Mouse (Mus musculus) adrenal gland, postnatal 14 days (tissue): ENCODE measurements around the gene Btbd9. TPM values are rescaled to one million over a fixed set of nuclear protein-coding genes. Genes with fewer than 3 reads are reported as not detected.

ENCODE experiments used
- DNase-seq: peaks from one replicate; pipeline ENCODE4 v3.0.0; 2021; ENCODE audit warnings: mixed read lengths
- total RNA-seq: library from RNA; stranded (reverse); gene quantifications from 2 replicates; pipeline ENCODE4 v1.2.3, GENCODE M21; 2021

Gene Btbd9
- total RNA-seq, 1 experiment from 2014 or later: 36.9 TPM

DNA sequence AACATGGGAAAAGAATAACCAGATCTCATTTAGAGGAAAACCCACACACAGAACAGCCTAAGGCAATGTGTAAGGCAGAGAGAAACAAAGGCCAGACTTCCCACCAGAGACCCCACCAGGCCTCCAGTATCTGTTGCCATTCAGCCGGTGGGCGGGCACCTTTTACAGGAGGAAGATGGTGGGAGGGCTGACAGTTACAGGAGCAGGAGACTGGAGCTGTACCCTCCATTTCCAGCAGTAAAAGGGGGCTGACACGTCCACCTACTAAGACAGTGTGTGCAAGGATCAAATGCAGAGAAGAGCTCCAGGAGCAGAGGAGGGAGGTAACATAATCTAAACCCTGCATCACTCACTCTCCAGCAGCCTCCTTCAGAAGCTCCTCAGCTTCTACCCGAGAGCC, 123.0 kb downstream of the Btbd9 start:
- DNase-seq: no peak

DNA sequence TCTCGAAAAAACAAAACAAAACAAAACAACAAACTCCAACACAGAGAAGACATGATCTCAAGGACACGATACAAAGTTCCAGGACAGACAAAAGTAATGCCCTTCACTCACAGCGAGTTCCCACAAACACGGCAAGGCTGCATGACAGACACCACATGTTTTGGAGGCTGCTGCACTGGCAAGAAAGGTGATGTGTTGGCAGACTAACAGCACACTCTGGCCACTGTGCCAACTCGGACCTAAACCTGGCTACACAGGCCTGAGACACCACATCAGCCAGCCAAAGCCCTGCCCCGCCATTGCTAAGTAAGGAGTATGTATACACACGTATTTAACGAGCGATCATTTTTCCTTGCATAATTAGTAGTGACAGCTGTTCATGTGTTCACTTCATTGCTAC, 123.9 kb downstream of the Btbd9 start:
- DNase-seq: no peak

DNA sequence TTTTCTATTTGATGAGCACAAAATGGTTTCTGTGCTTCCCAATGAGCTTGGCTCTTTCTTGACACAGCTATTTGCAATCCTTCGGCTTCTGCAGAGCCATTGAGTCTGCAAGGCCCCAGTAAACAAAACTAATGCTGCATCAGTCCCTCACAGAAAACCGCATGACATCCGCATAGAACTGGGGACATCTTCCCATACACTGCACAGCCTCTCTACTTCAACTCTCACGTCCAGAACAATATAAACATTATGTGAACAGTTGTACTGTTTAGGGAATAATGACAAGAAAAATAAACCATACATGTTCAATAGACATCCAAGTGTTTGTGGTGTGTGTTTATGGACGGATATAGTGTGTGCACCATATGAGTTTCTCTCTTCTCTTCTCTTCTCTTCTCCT, 127.7 kb downstream of the Btbd9 start:
- DNase-seq: no peak

DNA sequence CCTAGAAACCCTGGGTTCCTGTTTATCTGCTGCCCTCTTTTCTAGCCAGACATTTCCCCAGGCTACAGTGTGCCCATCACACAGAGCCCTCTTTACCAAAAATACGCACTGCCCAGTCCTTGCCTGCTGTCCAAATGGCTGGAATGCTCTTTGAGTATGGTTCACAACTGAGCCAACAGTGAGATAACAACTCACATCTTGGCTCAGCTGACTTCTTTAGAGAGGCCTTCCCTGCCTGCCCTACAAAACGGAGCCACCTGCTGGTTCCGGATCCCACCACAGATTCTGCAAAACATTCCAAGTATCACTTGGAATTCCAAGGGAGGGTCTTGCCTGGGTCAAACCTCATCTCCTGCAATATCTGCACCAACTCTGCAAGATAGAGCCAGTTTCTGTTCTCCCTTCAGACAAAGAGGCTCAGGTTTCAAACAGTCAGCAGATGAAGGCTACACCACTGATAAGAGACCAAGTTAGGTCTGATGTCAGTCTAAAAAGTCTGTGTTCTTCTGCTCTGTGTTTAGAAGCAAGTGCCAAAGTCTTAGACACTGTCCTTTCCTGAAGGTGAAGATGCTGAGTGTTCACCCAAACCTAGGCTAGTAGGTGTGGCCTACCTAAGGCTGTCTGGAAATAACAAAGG, 130.4 kb downstream of the Btbd9 start:
- no peak for DNase-seq

DNA sequence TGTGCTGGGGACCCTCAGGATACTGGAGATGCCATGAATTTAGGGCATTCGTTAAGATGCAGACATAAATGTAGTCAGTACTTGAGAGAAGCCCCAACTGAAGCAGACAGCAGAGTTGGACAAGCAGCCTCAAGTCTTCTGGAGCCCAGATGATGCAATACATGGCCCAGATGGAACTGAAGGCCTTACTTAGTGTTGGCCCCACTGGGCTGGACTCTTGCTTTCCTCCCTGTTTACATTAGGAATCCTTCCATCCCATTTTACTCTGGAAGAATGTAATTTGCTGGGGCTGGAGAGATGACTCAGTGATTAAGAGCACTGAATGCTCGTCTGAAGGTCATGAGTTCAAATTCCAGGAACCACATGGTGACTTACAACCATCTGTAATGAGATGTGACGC, 136.6 kb downstream of the Btbd9 start:
- no peak for DNase-seq

DNA sequence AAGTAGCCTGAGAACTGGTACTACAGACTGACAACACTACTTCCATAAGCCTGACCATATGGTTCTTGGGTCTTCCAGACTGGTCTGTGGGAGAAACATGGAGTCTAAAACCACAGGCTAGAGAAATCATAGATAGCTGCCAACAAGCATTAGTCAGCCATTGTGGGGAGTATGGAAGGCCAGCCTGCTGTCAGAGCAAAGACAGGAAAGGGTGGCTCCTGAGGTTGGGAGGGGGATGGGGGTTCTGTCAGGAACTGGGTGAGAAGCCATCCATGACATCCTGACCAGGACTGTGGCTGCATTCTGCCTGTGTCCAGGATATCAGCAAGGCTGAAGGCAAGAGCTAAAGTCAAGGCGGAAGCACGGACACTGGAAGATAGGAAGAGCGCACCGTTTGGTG, 137.5 kb downstream of the Btbd9 start:
- DNase-seq: peak; percentile 25

DNA sequence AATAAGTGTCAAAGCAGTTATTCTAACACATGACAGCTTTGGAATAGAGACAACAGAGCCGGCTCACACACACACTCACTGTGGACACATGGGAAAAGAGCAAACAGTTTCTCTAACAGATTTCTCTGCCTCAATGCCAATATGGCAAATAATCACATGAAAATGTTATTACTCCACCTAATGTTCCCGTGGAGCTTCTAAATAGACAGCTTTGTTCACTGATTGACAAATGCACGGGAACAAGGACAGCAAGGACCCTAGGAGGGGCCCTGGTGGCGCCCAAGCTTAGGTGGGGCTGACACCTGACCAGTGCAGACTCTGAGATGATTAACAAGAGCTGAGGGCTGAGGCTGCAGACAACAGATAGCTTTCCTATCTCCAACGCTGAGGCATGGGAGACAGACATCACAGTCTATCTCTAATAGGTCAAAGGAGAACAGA, 140.2 kb downstream of the Btbd9 start:
- no peak for DNase-seq

DNA sequence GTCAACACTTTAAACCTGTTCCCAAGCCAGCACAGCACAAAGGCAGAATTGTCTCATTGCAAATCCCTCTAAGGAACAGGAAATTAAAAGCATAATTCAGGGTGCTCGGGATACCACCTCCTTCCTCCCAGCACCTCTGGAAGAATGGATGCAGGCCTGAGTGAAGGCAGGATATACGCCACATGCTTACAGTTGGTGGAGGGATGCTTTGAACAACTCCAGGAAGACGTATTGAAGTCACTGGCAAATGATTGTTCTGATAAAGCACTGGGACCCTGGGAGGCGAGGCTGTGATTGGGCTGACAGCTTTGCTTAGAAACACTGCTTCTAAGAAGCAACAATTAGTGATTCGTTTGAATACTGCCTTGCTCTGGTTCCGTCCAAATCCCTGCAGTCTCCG, 140.8 kb downstream of the Btbd9 start:
- DNase-seq: no peak

DNA sequence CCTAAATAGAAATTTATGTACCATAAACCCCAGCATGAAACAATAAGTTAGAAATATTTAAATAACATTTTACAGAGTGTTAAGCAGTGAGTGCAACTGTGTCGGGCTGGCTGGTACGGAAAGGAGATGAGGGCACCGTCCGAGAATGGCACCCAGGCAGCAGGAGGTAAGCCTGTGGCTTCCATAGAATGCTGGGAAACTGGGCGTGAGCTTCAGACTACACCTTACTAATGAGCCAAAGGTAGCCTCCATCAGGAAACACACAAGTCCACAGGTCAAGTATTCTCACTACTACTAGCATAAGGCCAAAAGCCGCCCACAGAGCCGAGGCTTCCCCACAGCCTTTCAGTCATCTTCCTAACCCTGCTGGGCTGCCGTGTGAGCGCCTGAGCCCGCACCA, 144.2 kb downstream of the Btbd9 start:
- no peak for DNase-seq

DNA sequence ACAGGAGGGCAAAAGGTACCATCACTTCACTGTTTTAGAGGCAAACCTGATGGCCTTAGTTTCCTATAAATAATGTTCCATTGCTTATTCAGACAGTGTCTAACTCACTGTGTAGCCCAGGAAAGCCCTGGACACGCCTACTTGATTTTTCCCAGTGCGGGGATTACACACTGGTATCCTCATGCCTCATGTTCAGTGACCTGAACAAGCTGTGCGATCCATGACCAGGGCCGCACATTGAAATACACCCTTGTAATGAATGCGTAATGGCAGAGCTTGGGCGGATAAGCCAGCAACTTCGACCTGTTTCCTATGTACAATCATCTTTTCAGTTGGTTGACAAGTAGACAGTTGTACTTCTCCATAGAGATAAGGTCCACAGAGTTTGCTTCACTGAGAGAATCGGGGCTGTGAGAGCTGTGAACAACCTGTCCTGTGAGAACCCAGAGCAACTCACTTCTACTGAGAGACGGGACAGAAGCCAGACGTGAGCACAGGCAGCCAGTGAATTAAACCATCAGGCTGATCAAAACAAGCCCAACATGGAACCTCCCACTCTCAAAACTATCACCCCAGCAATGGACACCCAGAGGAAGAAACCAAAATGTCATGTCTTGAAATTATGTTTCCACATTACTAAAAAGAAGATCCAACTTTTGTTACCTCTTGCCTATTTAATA, 145.2 kb downstream of the Btbd9 start:
- no peak for DNase-seq

DNA sequence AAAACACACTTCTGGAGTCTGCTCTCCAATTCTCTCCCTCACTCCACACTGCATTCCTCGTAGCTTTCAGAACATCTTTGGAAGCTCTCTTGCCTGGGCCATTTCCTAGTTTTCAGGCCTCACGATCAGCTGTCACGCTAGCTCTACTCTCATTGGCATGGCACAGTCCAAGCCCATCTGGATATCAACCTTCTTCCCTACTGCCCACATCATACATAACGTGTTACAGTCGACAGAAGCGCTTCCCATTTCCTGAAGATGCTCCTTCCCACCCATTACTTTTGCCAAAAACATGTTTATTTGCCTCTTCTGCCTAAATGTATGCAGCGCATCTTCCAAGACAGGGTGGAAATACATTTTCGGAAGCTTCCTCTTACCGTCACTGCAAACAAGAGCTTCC, 147.6 kb downstream of the Btbd9 start:
- DNase-seq: no peak

DNA sequence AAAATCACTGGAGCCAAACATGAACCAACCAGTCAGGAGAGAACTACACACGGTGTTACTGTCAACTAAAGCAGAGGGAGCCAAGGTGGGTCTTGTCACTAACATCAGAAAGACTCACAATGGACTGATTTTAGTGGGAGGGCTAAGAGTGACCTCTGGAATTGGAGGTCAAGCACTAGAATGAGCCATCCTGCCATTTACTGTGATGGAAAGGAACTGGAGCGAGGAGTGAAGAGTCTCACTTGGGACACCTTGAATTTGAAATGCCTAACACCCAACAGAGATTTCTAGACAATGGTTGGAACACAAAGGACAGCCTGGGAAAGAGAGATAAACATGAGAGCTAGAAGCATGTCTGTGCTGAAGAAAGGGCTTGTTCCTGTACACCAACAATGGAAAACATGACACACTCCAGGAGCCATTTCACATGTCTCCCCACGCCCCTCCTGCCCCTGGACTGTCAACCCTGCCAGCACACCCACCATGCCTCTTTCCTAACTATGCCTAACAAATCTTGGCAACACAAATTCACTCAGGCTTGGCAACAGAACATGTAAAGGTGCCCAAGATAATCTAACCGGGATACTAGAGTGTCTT, 152.9 kb downstream of the Btbd9 start:
- DNase-seq: peak; percentile 19

DNA sequence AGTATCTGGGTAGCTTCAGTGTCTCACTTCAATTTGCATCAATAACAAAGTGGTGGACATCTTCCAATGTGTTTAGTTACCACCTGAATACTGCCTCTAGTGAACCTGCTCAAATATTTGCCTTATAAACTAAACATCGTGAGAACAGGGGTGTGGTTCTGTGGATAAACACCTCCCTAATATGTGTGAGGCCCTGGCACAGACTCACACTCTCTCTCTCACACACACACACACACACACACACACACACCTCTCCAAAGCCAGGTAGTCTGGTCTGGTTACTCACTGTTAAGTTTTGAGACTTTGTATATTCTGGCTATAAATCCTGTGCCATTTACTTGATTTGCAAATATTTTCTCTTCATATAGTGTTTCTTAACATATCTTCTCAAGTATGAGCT, 154.0 kb downstream of the Btbd9 start:
- no peak for DNase-seq

DNA sequence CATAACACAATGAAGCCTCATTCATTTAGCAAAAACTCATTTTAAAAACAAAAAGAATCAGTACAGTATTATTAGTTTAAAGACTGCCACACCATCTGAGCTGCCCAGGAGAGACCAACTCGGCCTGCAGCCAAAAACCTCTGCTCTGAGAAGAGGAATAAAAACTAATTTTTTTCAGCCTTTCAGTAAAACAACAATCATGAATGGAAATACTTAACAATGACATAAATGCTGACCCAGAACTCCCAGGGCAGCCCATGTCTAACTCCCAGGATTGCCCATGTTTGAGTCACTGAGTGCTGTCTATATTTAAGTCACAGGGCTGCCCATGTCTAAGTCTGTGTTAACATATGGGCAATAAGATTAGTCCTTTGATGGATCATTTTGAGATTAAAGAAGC, 155.0 kb downstream of the Btbd9 start:
- no peak for DNase-seq

DNA sequence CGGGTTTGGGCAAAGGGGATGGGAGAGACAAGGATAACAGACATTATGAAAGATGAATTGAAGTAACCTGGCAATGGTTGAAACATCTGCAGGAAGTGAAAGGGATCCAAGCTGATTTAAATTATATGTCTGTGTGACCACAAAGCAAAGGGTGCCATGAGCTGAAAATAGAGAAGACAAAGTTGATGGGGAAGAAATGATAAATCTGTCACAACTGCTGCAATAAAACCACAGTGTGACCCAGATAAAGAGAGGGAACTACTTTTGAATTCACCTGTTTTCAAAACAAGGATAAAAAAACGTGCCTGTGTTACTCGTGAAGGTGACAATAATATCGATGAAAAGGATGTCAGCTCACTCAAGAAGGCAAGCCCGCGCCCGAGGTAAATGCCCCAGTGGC, 156.8 kb downstream of the Btbd9 start:
- no peak for DNase-seq

DNA sequence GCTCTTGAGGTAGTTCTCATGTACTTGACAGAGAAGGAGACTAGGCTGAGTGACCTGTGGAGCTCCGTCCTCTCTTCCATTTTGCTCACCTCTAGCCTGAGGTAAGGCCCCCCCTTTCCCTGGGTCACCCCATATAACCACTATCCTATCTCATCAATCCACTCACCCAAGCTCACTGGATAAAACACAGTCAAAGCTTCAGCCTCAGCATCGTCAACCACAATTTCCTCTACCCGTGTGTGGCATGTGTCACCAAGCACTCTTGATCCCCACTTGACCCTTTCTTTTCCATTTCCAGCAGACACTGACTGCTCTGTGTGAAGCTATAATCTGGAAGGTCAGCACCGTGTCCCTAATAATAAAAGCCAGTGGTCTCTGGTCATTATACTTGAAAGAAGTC, 157.8 kb downstream of the Btbd9 start:
- no peak for DNase-seq

DNA sequence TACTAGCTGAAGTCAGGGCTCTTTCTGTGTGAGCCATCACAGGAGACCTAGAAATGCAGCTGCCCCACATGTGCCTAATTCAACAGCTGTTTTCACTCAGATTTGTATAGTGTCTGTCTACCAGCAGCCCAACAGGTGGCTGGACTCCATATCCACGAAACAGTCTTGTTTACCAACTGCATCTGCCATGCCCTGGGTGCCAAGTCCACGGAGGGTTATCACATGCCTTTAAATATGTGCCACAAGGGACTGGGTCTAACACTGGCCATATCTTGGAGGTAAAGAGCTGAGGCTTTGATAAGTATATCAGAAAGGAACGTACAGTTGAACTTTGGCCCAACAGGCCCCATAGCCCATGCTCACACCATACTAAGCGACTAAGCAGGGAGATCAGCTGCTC, 159.2 kb downstream of the Btbd9 start:
- no peak for DNase-seq

DNA sequence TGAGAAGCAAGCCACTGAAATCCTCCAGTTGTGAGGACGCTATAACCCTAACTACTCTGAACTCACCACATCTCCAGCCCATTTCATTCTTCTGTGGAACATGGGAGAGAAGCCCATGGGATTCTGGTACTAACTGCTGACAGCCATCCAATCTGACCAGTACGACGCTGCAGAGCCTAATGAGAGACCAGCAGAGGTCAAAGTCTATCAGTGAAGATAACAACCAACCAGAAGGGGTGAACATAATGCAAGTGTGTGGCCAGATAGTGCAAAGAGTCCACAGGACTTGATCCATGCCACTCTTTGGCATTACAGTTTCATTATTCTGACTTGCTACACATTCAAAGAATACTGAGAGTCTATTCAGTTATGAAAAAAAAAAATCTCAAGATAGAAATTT, 160.6 kb downstream of the Btbd9 start:
- no peak for DNase-seq

DNA sequence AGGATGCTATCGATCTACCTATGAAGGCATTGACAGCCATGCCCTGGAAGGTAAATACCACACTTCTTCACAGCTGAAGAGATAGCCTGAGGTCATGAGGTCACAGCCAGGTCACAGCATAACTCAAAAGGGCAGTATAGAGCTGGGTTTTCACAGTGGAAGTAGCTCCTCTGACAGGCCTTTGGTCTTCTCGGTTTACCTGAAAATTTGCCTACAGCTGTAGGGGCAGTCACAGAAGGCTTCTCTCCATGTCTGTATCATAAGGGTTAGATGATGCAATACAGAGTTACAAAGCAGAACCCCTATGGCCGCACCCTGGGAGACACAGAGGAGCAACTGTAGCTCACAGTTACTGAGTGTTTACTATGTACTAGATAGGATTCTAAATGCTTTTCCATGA, 163.3 kb downstream of the Btbd9 start:
- DNase-seq: no peak

DNA sequence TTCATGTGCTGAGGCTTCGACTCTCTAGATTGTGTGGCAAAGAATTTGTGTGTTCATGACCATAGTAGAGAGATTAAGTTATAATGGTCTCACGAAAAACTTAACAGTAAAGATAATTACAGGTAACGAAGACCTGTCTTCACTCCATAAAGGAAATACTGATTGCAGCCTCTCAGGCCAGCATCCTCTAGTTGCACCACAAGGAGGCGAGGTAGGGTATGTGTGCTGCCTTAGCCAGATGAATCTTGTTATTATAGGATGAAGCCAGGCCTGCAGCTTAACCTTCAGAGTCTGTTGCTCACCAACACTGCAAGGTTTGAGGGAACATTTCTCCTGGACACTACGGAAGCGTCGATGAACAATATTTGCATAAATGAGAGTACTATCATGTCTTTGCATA, 170.3 kb downstream of the Btbd9 start:
- no peak for DNase-seq

DNA sequence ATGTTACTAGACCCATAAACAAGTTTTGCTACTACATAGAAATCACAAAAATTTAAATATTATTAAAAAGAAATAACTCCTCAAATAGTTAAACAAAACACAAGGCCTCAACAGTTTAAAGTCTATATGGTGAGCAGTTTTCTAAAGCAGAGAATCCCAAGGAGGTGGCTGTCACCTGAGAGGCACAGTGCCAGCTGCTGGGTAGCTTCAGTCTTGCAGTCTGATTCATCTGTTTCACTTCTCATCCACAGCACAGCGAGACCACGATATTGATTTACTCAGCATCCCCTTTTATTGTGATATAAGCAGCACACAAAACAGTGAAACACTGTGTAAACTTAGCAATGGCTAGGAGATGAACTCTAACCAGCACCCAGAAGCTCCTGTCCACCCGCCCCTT, 173.4 kb downstream of the Btbd9 start:
- no peak for DNase-seq

DNA sequence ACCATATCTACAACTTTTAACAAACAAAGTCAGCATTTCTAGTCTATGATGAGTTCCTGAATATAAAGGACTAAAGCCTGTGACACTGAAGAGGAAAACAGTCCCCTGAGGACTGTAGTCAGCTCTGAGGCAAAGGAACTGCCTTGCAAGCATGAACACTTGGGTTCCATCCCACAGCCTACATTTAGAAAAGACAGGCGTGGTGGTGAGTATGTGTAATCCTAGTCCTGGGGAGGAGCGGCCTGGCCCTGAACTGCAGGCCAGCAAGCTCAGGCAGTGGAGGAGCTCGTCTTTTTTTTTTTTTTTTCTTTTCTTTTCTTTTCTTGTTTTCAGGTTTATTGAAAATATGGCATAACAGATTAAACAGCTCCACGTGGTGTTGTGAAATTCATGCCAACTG, 181.0 kb downstream of the Btbd9 start:
- no peak for DNase-seq

DNA sequence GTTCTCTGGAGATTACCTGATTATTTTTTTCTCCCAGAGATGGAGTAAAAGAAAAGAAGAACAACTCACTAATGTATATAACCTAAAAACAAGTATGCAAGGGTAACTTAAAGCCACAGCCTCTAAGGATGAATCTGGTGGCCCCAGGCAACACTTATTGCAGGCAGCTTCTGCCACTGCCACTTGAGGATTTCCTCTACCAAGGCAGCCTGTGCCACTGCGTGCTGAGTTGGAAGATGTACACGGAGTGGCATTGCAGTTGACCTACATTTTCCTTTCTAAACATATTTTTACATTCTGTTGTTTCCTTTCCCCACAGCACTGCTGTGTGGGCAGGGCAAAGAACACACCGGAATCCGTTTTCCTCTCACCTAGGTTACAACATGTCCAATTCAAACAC, 184.3 kb downstream of the Btbd9 start:
- no peak for DNase-seq

DNA sequence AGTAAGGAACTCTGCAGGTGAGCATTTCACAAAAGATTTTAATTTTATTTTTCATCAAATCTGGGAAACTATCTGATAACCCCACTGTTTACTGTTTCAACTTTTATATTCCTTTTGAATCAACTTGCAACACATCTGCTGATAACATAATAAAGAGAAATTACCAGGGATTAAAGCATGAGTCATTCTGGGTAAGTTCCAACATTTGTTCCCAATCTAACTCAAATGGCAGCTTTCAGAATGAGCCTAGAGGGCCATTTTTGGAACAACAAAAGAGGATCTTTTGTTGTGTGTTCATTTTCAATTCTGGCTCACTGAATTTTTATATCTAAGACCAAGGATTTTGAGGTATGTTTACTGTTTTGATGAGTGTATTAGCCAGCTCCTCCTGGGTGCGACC, 185.1 kb downstream of the Btbd9 start:
- no peak for DNase-seq
